Mouse (Mus musculus) CH12.LX (cell line): Measurements from ENCODE around the gene Zfp235. TPM values are rescaled to one million over a fixed set of nuclear protein-coding genes. Genes with fewer than 3 reads are reported as not detected.

Experiments used
- DNase-seq: peaks from one replicate; pipeline ENCODE4 v3.0.0-alpha.2; 2013; ENCODE audit errors: extremely low read depth
- H3K27ac ChIP-seq: 2 replicates; pipeline ENCODE4 v1.5.1; 2012; ENCODE audit warnings: low read depth, mild to moderate bottlenecking, control low read depth, moderate library complexity; ENCODE audit not compliant: insufficient read depth
- H3K27me3 ChIP-seq: replicated peaks from 2 replicates; pipeline ENCODE3; 2012; ENCODE audit warnings: inconsistent platforms
- H3K36me3 ChIP-seq, 2 experiments: replicated peaks in 1 of 2; 2 replicates each; pipeline versions ENCODE3 to v1.6.1; 2012; ENCODE audit warnings: inconsistent platforms in 1 of 2, low read length in 1 of 2, mild to moderate bottlenecking in 1 of 2, mixed read lengths in 1 of 2, moderate library complexity in 1 of 2; ENCODE audit not compliant: control insufficient read depth in 1 of 2, insufficient read depth in 1 of 2
- H3K4me1 ChIP-seq, 2 experiments: 2 replicates each; pipeline ENCODE4 v1.6.1; 2012; ENCODE audit warnings: inconsistent platforms in 1 of 2, moderate library complexity in 1 of 2; ENCODE audit not compliant: insufficient read depth in 2 of 2, control insufficient read depth in 1 of 2
- H3K4me2 ChIP-seq: 2 replicates; pipeline ENCODE4 v1.6.1; 2012; ENCODE audit warnings: low read depth, mild to moderate bottlenecking, control low read depth; ENCODE audit not compliant: poor library complexity, insufficient read depth, severe bottlenecking
- H3K4me3 ChIP-seq, 3 experiments: fragments of 150-350 bp in 1 of 3; sonication (generic) in 1 of 3; replicated peaks in 1 of 3; 2 replicates each; pipeline versions ENCODE3 to v1.5.1; 2011 to 2012; ENCODE audit warnings: low read depth in 2 of 3, low read length in 2 of 3, mild to moderate bottlenecking in 2 of 3, moderate library complexity in 2 of 3, control low read depth in 1 of 3, improper control_type of control experiment in 1 of 3, inconsistent platforms in 1 of 3, mixed read lengths in 1 of 3; ENCODE audit not compliant: poor library complexity in 1 of 3
- H3K79me2 ChIP-seq: replicated peaks from 2 replicates; pipeline ENCODE4 v1.6.1; 2012; ENCODE audit warnings: mild to moderate bottlenecking, moderate library complexity; ENCODE audit not compliant: control insufficient read depth, poor library complexity, insufficient read depth, severe bottlenecking; ENCODE audit errors: extremely low read depth
- H3K9ac ChIP-seq: 2 replicates; pipeline ENCODE4 v1.6.1; 2012; ENCODE audit warnings: low read depth, mild to moderate bottlenecking, control low read depth, moderate library complexity; ENCODE audit not compliant: insufficient read depth
- H3K9me3 ChIP-seq: replicated peaks from 2 replicates; pipeline ENCODE3; 2012; ENCODE audit warnings: low read length, inconsistent platforms, mixed read lengths
- BHLHE40 ChIP-seq: IDR thresholded peaks from 2 replicates; pipeline ENCODE4 v1.6.1; 2011; ENCODE audit warnings: mild to moderate bottlenecking, low read depth, low read length, improper control_type of control experiment
- CHD2 ChIP-seq: IDR thresholded peaks from 2 replicates; pipeline ENCODE4 v1.6.1; 2011; ENCODE audit warnings: low read length, improper control_type of control experiment
- CTCF ChIP-seq, 2 experiments: IDR thresholded peaks in 1 of 2; conservative IDR thresholded peaks in 1 of 2; 2 replicates each; pipeline ENCODE4 v1.5.1; 2011 to 2012; ENCODE audit warnings: low read depth in 2 of 2, low read length in 2 of 2, improper control_type of control experiment in 1 of 2, inconsistent platforms in 1 of 2, mild to moderate bottlenecking in 1 of 2, moderate library complexity in 1 of 2
- E2F4 ChIP-seq: IDR thresholded peaks from 2 replicates; pipeline ENCODE4 v1.6.1; 2011; ENCODE audit warnings: low read depth, low read length, improper control_type of control experiment; ENCODE audit not compliant: insufficient replicate concordance
- ELF1 ChIP-seq: IDR thresholded peaks from 2 replicates; pipeline ENCODE4 v1.6.1; 2014; ENCODE audit warnings: low read depth, mild to moderate bottlenecking, inconsistent platforms, low read length, improper control_type of control experiment
- EP300 ChIP-seq: IDR thresholded peaks from 2 replicates; pipeline ENCODE4 v1.6.1; 2011; ENCODE audit warnings: low read length, improper control_type of control experiment
- ETS1 ChIP-seq: conservative IDR thresholded peaks from 2 replicates; pipeline ENCODE4 v1.6.1; 2012; ENCODE audit warnings: low read depth, mild to moderate bottlenecking, inconsistent platforms, low read length, improper control_type of control experiment, moderate library complexity
- GABPA ChIP-seq: IDR thresholded peaks from 2 replicates; pipeline ENCODE4 v1.6.1; 2012; ENCODE audit warnings: low read depth, low read length, improper control_type of control experiment, inconsistent platforms; ENCODE audit not compliant: insufficient replicate concordance
- IRF4 ChIP-seq: IDR thresholded peaks from 2 replicates; pipeline ENCODE4 v1.6.1; 2014; ENCODE audit warnings: low read depth, mild to moderate bottlenecking, inconsistent platforms, low read length, improper control_type of control experiment
- JUN ChIP-seq: IDR thresholded peaks from 2 replicates; pipeline ENCODE4 v1.6.1; 2011; ENCODE audit warnings: low read depth, mild to moderate bottlenecking, low read length, improper control_type of control experiment, moderate library complexity; ENCODE audit not compliant: insufficient read depth
- MAX ChIP-seq: IDR thresholded peaks from 2 replicates; pipeline ENCODE4 v1.6.1; 2011; ENCODE audit warnings: low read length, improper control_type of control experiment
- MAZ ChIP-seq: IDR thresholded peaks from 2 replicates; pipeline ENCODE4 v1.6.1; 2012; ENCODE audit warnings: low read depth, mild to moderate bottlenecking, inconsistent platforms, low read length, improper control_type of control experiment, moderate library complexity
- NRF1 ChIP-seq: IDR thresholded peaks from 2 replicates; pipeline ENCODE4 v1.6.1; 2014; ENCODE audit warnings: low read depth, mild to moderate bottlenecking, inconsistent platforms, low read length, improper control_type of control experiment, moderate library complexity
- PAX5 ChIP-seq: IDR thresholded peaks from 2 replicates; pipeline ENCODE4 v1.6.1; 2012; ENCODE audit warnings: low read length, inconsistent platforms, mixed read lengths
- POLR2AphosphoS2 ChIP-seq: IDR thresholded peaks from 2 replicates; pipeline ENCODE4 v1.6.1; 2011; ENCODE audit warnings: low read depth, low read length, improper control_type of control experiment
- SIN3A ChIP-seq: IDR thresholded peaks from 2 replicates; pipeline ENCODE4 v1.6.1; 2012; ENCODE audit warnings: low read length, improper control_type of control experiment, inconsistent platforms
- SMC3 ChIP-seq: IDR thresholded peaks from 2 replicates; pipeline ENCODE4 v1.6.1; 2011; ENCODE audit warnings: low read depth, low read length, improper control_type of control experiment
- TBP ChIP-seq: conservative IDR thresholded peaks from 2 replicates; pipeline ENCODE4 v1.6.1; 2011; ENCODE audit warnings: low read depth, low read length, improper control_type of control experiment
- TCF12 ChIP-seq: IDR thresholded peaks from 2 replicates; pipeline ENCODE4 v1.6.1; 2014; ENCODE audit warnings: low read depth, mild to moderate bottlenecking, inconsistent platforms, low read length, improper control_type of control experiment
- UBTF ChIP-seq: IDR thresholded peaks from 2 replicates; pipeline ENCODE4 v1.6.1; 2012; ENCODE audit warnings: low read depth, mild to moderate bottlenecking, inconsistent platforms, low read length, improper control_type of control experiment, moderate library complexity
- USF1 ChIP-seq: IDR thresholded peaks from 2 replicates; pipeline ENCODE4 v1.6.1; 2014; ENCODE audit warnings: low read depth, mild to moderate bottlenecking, inconsistent platforms, low read length, improper control_type of control experiment
- ZC3H11A ChIP-seq: IDR thresholded peaks from 2 replicates; pipeline ENCODE4 v1.6.1; 2012; ENCODE audit warnings: low read depth, mild to moderate bottlenecking, inconsistent platforms, low read length, improper control_type of control experiment
- dilution Hi-C: fragments of 300-500 bp; cut with MboI; formaldehyde crosslinking; loops from 2 replicates; pipeline ENCODE4 v1.14.3; 2020; ENCODE audit warnings: low sequenced_read_pairs; ENCODE audit not compliant: extremely low pct_unique_long_range_greater_than_20kb, extremely low pct_ligation_motif_present
- in situ Hi-C: fragments of 300-500 bp; cut with MboI; formaldehyde crosslinking; loops from 3 replicates; pipeline ENCODE4 v1.14.3; 2019; ENCODE audit warnings: low sequenced_read_pairs, low pct_ligation_motif_present, low pct_unique_long_range_greater_than_20kb, mixed read lengths
- polyA plus RNA-seq: library from polyadenylated mRNA; unstranded; fragments of >175 nt; gene quantifications from 2 replicates; pipeline ENCODE4 v1.2.1, GENCODE M21; 2012; ENCODE audit warnings: low read depth; ENCODE audit not compliant: insufficient read length
- total RNA-seq, 2 experiments: library from RNA; depleted of rRNA; stranded (reverse); fragments of 300-350 nt in 1 of 2; fragments of >200 nt in 1 of 2; gene quantifications; 2 replicates each; pipeline ENCODE4 v1.2.3; 2012 to 2014

The Zfp235 gene
- total and polyA plus RNA-seq, 3 experiments: 2.8 to 6.7 (median 5.9) TPM

GRCm38 (mm10) chr7:24113001-24113400 is 21.0 kb upstream of the Zfp235 start:
- Histone ChIP-seq H3K4me2 (no peak overlapping the region), H3K9ac (no peak overlapping the region), H3K27me3 (no peaks in the 10 kb centered on the region), H3K9me3 (peaks cover 7% of the 10 kb centered on the region), H3K79me2 (no peaks in the 10 kb centered on the region), H3K27ac (no peak overlapping the region), H3K4me1 (no peaks in the 10 kb centered on the region), H3K4me3 (no peak overlapping the region), H3K36me3 (peaks cover 0 to 15% of the 10 kb centered on the region in 2 experiments)
- dilution Hi-C loops (no loop called here), in situ Hi-C loops (no loop called here)
- TF ChIP-seq E2F4 (no peak), MAZ (no peak), ETS1 (no peak), UBTF (no peak), POLR2AphosphoS2 (no peak), EP300 (no peak)
- DNase-seq: no peak

- no peak for TF ChIP-seq USF1
- H3K27me3 ChIP-seq: no peaks in the 10 kb centered on the region
- dilution Hi-C loops: no loop called here
- H3K9ac ChIP-seq: no peak overlapping the region
- H3K9me3 ChIP-seq: no peaks in the 10 kb centered on the region
- H3K27ac ChIP-seq: no peak overlapping the region
- no peaks in the 10 kb centered on the region for H3K79me2 ChIP-seq
- no peak overlapping the region for H3K4me2 ChIP-seq
- no peaks in the 10 kb centered on the region for H3K4me1 ChIP-seq
- no peak for DNase-seq
- H3K36me3 ChIP-seq: peaks cover 0 to 9% of the 10 kb centered on the region in 2 experiments
- no peak overlapping the region for H3K4me3 ChIP-seq
- in situ Hi-C loops: no loop called here
Measured at GRCm38 (mm10) chr7:24116655-24117054, 17.3 kb upstream of the Zfp235 start.

- TF ChIP-seq CHD2: no peak
- TF ChIP-seq IRF4: no peak
- TF ChIP-seq TCF12: no peak
- no peak for TF ChIP-seq JUN
- no peak for TF ChIP-seq BHLHE40
- TF ChIP-seq CTCF (conservative IDR thresholded peaks at IDR 0.05 in 1 of 2, IDR thresholded peaks at IDR 0.05 in 1 of 2; ENCODE audit: low read depth in 2 of 2, low read length in 2 of 2): no peak
- no peak for TF ChIP-seq TBP
- TF ChIP-seq SMC3: no peak
- TF ChIP-seq GABPA: no peak
- TF ChIP-seq MAX: no peak
- no peak for TF ChIP-seq ELF1
- TF ChIP-seq SIN3A: no peak
- no peak for TF ChIP-seq ZC3H11A
- no peak for TF ChIP-seq EP300
- TF ChIP-seq ETS1: no peak
- TF ChIP-seq PAX5: no peak
- no peak for TF ChIP-seq NRF1
- TF ChIP-seq, all 38 proteins: peak for 0
- H3K36me3 ChIP-seq: peaks cover 6 to 28% of the 10 kb centered on the region in 2 experiments
- dilution Hi-C loops: no loop called here
- peaks cover 5 to 21% of the 10 kb centered on the region in 2 experiments for H3K4me1 ChIP-seq
- H3K27ac ChIP-seq: no peak overlapping the region
- no peaks in the 10 kb centered on the region for H3K27me3 ChIP-seq
- H3K9me3 ChIP-seq: no peaks in the 10 kb centered on the region
- in situ Hi-C loops: no loop called here
- DNase-seq: no peak
- no peaks in the 10 kb centered on the region for H3K79me2 ChIP-seq
- peak overlapping the region; percentile 80 for H3K4me2 ChIP-seq
- H3K9ac ChIP-seq: peak overlapping the region; percentile 91
- peak overlapping the region; percentile 70 to 98 (median 82) for H3K4me3 ChIP-seq
Measured at GRCm38 (mm10) chr7:24133425-24133995, 459 bp upstream of the Zfp235 start.
